Mouse (Mus musculus) frontal cortex, adult (tissue): Measurements from ENCODE around the gene Tmem37.

Experiments used
- ATAC-seq: cut with Nextera tagmentation; 2 replicates; pipeline ENCODE4 v1.9.2; 2017; ENCODE audit warnings: mild to moderate bottlenecking, moderate library complexity, mixed read lengths; ENCODE audit not compliant: low TSS enrichment

Tmem37 gene

GRCm38 (mm10) chr1:120018900-120019299 lies 55.0 kb downstream of the Tmem37 start:
- ATAC-seq: no peak
